Mouse (Mus musculus) ovary, postnatal 10 days (tissue): ENCODE measurements at regions not wholly inside any gene's neighbourhood (a gene's known extent, or its start where the extent isn't known, plus 50 kb on each side); places are given as distances from the start of the nearest gene placed in this dataset.

Experiments used
- DNase-seq: peaks from one replicate; pipeline ENCODE4 v3.0.0; 2022; ENCODE audit warnings: low spot score

DNA sequence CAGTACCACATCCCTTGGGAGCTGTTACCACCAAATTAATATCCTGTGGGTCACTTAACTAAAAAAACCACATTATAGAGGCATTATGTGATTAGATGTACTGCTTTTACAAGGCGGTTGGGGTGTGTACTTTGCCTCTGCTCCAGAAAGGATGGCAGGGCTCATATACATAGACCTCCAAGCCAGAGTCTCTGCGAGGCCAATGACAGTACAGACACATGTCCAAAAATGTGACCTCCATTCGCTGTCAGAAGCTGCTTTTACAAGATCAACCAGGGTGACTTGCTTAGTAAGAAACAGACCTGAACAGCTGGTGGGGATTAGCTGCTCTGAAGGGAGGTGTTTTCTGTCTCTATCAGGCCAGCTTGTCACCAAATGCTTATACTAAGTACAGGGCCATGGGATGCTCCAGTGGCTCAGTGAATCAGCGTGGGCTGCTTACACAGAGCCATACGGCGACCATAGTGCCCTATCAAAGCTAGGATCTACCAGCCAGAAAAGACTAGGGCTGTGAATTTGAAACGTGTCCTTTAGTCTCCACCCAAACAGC, 433.0 kb upstream of the Atp11b start:
- DNase-seq = no peak

GRCm38 (mm10) chr3:35321991-35322390, 431.9 kb upstream of the Atp11b start:
- no peak for DNase-seq

GRCm38 (mm10) chr3:35322899-35323298, 431.0 kb upstream of the Atp11b start:
- DNase-seq = no peak

- no peak for DNase-seq
Measured at GRCm38 (mm10) chr3:35323450-35324077, 430.3 kb upstream of the Atp11b start.

DNA sequence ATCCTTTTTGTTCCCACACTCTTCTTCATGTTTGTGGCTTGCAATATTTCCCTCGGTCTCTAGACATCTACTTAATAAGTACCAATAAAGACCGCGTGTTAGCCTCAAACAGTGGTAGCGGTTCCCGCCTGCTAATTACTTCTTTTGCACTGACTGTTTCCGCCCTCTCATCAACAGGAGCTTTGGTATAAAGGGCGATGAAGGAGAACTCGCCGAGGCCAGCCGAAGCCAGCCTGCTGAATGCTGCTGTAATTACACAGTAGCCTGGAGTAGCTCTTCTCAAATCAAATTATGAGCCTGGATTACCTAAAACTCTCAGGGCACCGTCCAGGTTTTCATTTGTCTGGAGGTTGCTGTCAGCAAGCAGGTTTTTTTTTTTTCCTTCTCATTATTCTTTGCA, 429.7 kb upstream of the Atp11b start:
- no peak for DNase-seq

DNA sequence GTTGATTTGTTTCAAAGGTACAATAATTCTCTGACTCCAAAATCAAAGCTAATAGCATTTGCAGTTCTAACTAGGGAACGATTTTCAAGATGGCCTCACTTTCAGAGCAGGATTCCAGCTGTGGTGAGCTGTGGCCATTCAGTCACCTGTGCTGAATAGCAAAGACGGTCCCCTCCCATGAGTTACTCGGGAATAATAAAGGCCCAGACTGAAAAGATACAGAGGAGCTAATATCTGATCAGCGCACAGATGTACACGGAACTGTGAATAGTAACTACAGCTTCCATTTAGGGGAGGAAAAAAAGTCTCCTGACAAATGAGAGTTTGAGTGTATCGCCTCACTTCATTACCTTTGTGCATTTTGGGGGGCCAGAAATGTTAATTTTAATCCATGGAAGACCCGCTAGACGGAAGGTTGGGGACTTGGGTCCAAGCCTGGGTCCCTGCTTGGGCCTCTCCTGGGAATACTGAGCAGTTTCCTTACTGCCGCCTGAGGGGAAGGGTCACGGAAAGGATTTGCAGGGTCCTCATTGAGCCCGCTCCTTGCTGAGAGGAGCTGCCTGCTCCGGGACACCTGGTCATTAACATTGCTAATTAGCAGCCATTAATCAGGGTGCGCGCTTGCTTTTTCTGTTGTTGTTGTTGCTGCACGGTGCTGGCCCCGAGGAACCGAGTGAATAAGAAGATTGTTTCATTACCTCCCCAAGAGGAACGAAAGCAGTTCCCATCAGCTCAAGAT, 421.2 kb upstream of the Atp11b start:
- DNase-seq = no peak

GRCm38 (mm10) chr3:35334017-35334416, 419.9 kb upstream of the Atp11b start:
- no peak for DNase-seq

DNA sequence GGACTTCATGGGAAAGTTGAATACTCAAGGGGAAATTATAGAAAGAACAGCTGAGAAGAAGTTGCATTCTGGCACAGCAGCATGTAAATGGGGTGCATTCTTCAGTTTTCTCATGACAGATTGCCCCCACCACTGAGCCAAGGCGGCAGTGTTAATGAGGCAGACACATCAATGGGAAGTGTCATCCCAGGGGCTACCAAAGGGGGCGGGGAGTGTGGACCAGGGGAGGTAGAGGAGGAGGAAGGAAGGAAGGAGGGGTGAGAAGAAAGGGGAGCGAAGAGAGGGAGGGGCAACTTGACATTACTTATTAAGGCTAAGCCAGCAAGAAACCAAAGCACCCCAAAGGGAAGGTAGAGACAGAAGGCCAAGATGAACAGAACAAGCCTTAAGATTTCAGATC, 419.4 kb upstream of the Atp11b start:
- DNase-seq = no peak

DNA sequence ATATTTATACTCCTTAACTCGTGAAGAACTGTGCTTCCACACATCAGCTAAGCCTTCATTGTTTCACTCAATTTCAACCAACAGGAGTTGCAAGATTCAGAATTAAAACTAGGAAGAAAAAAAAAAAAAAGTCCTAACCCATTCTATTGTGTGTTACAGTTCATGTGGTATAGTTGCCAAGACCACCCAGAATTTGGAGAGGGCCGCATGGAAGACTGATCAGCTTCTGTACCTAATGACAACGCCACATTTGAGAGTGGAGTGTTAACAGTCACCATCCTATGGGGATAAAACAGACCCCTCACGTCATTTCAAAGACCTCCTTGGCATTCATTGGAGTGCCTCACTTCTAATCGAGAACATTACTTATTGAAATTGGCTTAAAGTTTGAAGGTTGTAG, 418.1 kb upstream of the Atp11b start:
- DNase-seq = no peak

GRCm38 (mm10) chr3:35340525-35340924, 413.4 kb upstream of the Atp11b start:
- DNase-seq = no peak

DNA sequence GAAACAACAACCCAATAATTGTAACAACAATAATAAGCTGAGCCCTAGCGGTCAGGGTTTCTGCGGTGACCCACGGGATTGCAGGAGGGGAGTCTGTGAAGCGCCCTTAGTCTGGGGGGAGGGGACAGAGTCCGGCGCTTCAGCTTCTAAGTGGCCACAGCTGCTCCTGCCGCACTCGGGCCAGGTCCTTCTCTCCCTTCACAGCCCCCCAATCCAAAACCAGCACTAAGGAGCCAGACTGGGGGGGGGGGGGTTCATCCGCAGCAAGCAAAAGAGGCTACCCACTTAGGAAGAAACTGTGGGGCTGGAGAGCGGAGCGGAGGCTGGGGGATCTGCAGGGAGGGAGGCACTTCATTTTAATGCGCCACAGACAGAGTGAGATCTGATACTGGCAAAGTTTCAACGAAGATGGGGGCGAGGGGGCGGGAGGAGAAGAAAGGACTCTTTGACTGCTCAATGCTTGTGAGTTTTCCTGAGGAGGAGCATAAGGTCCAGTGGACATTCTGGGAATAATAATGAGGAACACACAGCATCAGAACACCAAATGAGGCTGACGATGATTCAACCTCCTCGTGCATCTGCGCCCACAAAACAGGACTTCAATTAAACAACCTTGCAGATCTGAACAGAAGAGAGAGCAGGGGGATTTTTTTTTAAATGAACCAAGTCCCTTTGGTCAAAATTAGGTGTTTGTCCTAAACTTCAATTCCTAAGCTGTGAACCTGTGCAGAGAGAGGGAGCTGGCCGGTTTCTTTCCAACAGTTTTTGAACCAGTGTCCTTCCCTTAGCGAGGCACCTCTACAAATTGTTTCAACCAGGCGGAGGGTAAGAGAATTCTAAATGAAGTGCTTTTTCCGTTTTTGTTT, 412.7 kb upstream of the Atp11b start:
- DNase-seq = no peak

GRCm38 (mm10) chr3:35341840-35342239, 412.1 kb upstream of the Atp11b start:
- DNase-seq = no peak

GRCm38 (mm10) chr3:35342584-35342983, 411.3 kb upstream of the Atp11b start:
- no peak for DNase-seq

- no peak for DNase-seq
Measured at GRCm38 (mm10) chr3:35343936-35344335, 410.0 kb upstream of the Atp11b start.

GRCm38 (mm10) chr3:35349114-35349513, 404.8 kb upstream of the Atp11b start:
- no peak for DNase-seq

DNA sequence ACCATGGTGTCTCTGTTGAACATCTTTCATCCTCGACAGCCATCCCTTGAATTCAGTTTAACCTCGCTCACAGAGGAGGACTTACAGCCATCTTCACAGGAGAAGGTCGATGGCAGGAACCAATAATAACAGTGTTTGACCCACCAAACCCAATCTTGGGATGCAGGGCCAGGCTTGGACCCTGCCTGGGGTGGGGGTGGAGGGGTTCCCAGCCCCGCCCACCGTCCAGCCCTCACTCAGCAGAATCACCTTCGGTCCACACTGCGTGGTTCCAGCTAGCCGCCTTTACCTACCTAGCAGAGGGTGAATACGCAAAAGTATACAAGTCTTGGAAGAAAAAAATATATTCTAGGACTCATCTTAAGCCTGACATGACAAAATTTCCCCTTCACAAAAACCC, 400.5 kb upstream of the Atp11b start:
- DNase-seq = no peak

DNA sequence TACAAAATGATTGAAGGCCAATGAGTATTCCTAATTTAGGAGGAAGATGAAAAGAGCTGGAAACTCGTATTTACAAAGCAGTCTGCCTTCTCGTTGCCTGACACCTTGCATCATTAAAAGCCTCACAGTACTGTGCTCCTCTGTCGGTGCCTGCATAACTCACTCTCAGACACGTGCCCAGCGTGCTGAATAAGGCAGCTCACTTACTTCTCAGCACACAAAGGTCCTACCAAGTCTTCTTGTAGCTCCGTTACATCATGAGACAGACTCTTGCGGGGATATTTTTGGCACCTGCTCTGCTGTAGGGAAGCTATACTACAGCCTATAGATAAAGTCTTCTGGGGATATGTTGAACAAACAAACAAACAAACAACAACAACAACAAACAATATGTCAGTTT, 400.0 kb upstream of the Atp11b start:
- DNase-seq = no peak

DNA sequence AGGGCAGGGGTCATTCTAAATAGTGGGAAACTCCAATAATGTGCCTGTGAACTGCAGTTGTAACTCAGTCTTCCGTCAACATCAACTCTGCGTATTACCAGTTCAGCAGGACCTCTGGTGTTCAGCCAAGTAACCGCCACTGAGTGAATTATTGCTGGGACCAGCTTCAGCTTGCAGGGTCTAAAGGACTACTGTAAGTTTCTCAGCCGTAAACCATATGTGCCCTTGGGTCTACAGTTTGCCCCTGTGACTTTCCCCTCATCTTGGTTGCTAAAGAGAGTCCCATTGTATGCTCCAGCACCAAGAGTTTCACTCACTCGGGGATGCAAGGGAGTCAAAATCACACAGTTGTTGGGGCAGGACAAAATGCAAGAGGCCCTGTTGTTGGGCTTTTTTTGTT, 399.6 kb upstream of the Atp11b start:
- DNase-seq = no peak

DNA sequence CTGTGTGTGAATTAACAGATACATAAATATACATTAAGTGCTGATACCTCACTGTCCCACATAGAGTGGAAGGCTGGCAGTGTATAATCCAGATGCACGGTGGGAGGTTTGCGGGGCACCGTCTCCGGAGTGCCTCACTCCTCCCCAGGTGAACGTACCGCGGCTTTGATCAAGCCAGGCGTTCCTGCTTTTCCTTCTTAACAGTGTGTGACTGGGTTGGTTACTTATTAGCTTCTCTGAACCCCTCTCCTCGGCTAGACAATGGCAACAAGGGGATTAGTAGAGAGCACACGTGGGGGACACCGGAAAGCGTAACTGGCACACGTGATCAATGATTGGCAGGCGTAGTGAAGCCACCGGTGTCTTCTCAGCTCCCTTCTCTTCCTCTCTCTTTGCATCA, 396.8 kb upstream of the Atp11b start:
- no peak for DNase-seq

DNA sequence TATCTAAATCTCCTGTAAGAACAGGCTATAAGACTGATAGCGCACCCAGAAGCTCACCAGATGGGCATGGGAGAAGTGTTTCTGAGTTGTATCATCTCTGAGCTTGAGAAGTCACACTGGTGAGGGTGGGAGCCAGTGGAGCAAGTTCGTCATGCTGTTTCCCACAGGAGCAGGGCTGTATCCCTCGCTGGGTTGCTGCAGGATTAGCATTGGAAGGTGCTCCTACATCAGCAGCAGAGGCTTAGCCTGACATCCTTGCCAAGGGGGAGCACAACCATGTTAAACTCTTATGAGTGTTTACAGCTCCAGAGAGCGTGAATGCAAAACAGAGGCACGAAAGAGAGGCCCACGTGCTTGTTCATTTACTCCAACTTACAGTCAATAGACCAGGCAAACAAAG, 395.4 kb upstream of the Atp11b start:
- no peak for DNase-seq

- DNase-seq = no peak
Measured at GRCm38 (mm10) chr3:35359288-35359687, 394.6 kb upstream of the Atp11b start.

- no peak for DNase-seq
Measured at GRCm38 (mm10) chr3:35360515-35360914, 393.4 kb upstream of the Atp11b start.

- no peak for DNase-seq
Measured at GRCm38 (mm10) chr3:35361086-35361485, 392.8 kb upstream of the Atp11b start.
